Mouse (Mus musculus): ENCODE measurements around the gene Pm20d1.

Gene Pm20d1

DNA sequence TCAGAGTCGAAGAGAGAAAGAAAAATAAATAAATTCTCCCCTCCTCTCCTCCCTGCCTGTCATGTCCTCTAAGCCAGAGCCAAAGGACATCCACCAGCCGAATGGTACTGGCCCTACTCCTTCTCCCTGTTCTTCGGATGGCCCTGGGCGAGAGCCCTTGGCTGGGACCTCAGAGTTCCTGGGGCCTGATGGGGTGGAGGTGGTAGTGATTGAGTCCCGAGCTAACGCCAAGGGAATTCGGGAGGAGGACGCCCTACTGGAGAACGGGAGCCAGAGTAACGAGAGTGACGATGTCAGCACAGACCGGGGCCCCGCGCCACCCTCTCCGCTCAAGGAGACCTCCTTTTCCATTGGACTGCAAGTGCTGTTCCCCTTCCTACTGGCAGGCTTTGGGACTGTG, 33.4 kb downstream of the Pm20d1 start:
- DNase-seq: no peak

DNA sequence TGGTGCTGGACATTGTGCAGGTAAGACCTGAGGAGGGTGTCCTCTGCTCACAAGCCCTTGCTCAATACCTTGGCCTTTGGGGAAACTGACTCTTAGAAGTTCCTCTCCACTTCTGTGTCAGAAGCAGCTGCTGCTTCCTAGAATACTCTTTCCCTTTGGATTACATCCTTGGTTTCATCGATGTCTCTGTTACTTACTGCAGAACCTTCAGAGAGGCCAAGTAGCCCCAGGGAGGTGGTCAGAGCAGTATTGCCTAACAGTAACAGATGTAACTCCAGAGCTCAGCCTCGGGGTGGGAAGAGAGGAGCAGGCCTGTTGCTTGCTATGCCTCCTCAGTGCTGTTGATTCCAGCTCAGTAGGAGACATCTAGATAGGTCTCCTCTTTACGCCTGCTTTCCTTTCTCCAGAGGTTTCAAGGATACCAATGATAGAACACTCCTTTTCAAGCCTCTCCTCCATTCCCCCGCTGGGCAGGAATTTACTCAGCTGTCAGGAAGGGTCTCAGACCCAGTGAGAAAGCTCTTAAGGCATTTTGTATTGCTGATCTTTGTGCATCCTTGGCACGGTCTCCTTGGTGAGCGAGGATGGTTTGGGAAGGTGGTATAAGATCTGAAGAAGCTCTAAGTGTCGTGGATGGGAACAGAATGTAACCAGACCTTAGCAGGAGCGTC, 33.9 kb downstream of the Pm20d1 start:
- DNase-seq: no peak

DNA sequence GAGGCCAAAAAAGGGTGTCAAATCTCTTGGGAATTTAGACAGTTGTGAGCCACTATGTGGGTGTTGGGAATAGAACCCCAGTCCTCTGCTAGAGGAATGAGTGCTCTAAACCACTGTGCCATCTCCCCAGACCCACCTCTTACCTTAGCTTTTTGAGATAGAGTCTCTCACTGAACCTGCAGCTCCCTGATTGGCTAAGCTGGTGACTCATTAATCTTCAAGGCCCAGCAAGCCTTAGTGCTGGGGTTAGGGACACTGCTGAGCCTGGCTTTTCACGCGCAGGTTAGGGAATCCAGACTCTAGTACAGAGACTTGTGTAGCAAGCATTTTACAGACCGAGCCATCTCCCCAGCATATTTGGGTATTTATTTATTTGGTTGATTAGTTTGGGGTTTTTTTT, 39.9 kb downstream of the Pm20d1 start:
- no peak for DNase-seq

DNA sequence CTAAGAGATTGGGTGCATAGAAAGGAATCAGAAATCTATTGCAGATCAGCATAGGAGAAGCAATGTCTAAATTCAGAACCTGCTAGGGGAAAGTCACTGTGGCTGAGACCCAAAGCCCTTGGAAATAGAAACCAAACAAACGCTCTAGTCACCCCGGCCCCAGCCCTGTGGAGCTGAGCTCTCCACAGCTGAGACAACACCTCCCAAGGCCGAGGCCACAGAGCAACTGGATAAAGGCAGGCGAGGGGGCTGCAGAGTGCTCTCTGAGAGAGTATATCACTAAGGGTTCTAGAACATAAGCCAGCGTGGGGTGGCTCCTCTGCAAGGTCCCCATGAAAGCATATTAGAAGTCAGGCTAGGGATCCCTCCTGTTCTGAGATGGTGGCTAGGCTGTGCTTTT, 41.4 kb downstream of the Pm20d1 start:
- DNase-seq: no peak

DNA sequence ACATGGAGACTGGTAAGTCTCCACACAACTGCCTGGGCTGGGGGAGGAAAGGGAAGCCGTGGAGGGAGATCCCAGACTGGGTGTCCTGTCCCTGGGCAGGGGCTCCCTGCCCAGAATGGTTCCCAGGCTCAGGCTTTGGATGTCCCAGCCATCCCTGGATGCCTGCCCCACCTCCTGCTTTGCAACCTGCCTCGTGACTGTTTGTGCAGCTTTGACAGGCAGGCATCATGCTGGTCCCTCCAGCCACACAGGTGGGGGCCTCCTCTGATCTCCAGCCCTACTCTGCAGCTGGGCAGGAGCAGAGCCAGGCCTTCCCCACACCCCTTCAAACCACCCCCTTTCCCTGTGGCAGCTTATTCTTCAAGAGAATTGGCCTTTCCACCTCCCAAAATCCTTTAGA, 42.1 kb downstream of the Pm20d1 start:
- no peak for DNase-seq

DNA sequence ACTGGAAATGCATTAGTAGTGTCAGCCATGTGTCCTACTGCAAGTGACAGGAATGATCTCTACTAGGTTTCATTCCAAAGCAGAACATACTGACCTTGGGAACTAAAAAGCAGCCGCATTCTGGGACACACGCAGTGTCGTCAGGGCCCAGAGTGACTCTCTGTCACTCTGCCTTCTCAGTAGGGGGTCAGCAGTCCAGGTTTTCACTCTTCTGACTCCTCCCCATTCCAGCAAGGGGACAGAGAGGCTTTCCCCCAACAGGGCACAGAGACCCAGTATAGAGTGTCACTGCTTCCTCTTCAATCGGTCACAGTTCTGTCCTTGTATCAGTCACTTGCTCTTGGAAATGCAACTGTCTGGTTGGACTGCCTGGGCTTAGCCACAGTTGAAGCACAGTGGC, 45.0 kb downstream of the Pm20d1 start:
- no peak for DNase-seq

DNA sequence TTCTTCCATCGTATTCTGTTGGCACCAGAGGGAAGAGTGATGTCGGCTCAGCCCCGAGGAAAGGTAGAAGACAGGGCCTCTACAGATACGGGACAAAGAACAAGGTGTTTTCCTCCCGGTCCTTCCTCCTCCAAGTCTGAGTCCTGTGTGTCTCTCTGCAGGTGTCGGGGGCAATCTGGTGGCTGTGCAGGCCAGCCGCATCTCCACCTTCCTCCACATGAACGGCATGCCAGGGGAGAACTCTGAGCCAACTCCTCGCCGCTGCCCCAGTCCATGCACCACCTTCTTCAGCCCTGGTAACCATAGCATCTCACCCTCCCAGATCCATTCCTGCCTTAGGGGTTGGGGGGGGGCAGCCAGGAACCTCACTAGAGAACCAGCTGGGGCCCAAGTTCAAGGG, 46.6 kb downstream of the Pm20d1 start:
- no peak for DNase-seq

DNA sequence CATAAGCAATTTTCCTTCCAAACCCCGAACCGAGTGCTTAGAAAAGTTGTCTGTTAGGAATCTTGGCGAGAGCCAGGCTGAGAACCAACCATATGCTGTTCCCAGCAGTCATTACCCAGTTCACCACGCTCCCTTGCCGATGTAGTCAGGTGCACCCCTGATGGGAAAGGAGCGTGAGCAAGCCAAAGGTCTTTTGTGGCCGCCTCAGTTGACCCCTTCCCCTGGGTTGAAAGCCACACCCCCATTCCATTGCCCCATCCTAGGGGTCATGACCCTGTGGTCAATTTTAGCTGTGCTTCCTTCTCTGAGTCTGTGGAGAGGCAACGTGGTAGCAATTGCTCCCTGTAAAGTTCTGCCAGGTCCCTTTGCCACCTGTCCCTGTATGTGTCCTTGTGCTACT, 47.7 kb downstream of the Pm20d1 start:
- DNase-seq: no peak

DNA sequence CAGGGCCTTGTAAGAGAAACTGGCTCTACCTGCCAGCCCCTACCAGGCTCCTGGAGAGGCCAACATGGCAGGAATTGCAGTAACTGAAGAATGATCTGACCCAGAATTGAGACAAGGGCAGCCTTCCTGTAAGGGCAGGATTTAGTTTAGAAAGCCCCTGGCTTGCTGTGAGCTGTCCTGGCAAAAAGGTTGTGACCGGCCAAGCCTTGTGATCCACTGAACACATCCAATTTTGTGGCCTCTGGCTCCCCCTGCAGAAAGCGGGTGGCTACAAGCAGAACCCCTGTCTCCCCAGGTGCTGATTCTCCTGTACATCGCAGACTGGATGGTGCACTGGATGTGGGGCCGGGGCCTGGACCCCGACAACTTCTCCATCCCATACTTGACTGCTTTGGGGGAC, 49.1 kb downstream of the Pm20d1 start:
- peak; percentile 79 for DNase-seq

DNA sequence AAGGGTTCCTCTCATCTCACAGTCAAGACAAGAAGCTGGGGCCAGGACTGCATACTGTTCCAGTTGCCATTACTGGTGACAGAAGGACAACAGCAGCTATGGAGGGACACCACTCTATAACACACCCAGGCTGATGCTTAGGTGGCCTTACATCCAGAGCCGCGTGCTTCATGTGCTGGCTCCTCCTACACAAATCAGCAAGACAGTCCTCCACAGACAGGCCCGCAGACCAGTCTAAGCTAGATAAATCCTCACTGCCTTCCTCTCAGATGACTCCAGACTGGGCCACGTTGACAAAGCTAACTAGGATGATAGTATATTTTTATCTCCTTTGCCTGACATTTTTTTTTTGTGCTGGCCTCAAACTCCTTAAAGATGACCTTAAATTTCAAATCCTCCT, 64.6 kb downstream of the Pm20d1 start:
- DNase-seq: no peak

DNA sequence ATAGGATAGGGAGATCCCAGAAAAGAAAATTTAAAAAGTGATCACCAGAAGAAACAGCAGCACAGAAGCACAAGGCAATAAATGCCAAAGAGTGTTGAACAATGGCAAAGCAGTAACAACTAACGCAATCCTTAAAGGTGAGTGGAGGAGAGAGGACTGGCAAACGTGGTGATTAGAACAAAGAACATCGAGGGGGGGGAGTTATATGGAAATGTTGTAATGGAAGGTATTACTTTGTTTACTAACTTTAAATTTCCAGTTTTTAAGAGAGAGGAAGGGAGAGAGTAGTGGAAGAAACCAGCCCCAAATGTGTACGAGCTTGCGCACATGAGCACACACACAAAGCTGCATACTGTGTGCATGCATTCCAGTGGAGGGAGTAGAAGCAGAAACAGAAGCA, 68.4 kb downstream of the Pm20d1 start:
- no peak for DNase-seq

DNA sequence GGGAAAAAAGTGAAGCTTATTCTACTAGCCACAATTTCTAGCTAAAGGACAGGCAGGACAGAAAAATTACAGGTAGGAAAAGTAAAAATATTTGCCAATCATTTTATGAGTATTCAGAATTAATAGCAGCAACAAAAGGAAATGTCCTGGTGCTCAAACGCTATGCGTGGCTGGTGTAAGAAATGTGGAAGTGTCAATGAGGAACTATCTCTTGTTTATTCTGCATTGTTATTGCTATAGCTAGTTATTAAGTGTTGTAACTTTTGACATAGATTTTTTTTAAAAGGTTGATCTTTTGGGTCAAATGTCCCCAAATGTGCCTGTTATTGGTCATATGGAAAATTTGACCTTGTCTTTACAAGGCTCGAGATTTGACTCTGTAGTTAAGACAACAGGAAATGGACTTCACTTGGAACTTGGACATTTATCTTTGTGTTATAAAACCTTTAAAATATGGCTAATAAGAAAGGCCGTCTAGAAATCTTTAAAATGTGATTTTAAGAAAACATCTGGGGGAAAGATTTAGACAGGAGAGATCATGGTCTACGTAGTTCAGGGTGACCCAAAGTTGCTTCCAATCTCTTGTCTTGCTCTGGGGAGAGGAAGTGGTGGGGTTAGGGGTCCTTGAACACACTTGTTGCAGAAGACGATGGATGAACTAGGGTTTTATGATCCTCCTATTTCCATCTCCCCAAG, 69.3 kb downstream of the Pm20d1 start:
- DNase-seq: no peak

DNA sequence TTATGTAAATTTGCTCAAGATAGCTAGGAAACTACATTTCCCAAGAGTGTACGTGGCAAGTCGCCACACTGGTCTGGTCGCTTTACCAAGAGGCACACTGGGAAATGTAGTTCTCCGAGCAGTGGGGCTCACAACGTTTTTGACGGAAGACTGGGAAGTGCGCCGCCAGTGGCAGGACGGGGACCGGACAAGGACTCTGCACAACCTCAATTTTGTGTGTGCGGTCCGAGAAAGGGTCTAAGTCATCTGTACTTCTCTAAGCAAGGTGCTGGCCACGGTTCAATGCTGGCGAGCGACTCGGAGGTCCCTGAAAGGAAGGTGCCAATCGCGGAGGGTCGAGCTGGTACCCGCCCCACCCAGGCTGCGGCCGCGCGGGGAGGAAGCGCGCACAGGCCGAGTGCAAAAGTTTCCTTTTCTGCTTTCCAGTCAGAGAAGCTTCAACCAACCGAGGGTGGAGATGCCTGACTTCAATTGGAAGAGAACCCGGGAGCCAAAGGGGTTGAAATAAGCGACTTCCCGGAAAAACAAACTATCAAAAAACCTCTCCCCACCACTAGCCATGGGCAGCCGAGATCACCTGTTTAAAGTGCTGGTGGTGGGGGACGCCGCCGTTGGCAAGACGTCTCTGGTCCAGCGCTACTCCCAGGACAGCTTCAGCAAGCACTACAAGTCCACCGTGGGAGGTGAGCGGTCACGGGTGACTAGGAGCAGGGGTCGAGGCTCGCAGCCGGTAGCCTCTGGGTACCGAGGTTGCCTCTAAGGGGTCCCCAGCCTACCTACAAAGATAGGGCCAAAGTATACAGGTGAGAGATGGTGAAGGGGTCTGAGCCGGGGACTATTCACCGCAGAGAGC, 70.1 kb downstream of the Pm20d1 start, which contains the start of gene Rab29:
TSS of gene Rab29 (plus strand) at position 132 of the 853 bp plus-strand sequence.
- DNase-seq: peak; percentile 69

DNA sequence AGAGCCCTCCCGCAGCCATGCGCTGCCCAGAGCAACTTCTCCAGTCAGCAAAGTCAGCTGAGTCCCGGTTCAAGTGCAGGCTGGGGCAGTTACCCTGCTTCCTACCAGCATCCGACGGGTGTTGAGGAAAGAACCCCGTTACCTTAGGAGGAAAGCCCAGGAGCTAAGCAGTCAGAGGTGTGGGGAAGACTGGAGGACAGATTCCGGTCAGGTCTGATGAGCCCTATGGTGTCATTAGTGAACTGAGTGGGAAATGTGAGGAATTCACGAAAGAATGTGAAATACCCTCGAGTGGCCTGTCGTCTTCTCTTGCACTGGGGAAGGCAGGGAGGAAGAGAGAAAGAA, 70.7 kb downstream of the Pm20d1 start:
- DNase-seq: no peak

DNA sequence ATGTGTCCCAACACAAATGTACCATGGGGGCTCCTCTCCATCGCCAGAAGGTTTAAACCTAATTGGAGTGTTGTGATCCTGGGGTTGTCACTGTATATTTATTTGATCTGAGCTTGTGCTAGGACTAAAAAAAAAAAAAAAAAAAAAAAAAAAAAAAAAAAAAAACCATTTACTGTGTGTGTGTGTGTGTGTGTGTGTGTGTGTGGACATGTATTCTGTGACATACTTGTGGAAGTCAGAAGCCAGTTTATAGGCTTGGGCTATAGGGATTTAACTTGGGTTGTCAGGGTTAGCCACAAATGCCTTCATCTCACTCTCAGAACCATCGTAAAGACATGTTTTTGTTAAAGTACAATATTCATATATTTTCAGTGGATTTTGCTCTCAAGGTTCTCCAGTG, 72.4 kb downstream of the Pm20d1 start:
- no peak for DNase-seq

All from cerebellum, adult 8-10 months (tissue).